Mouse (Mus musculus): ENCODE results near the gene Lrrc29.

DNA sequence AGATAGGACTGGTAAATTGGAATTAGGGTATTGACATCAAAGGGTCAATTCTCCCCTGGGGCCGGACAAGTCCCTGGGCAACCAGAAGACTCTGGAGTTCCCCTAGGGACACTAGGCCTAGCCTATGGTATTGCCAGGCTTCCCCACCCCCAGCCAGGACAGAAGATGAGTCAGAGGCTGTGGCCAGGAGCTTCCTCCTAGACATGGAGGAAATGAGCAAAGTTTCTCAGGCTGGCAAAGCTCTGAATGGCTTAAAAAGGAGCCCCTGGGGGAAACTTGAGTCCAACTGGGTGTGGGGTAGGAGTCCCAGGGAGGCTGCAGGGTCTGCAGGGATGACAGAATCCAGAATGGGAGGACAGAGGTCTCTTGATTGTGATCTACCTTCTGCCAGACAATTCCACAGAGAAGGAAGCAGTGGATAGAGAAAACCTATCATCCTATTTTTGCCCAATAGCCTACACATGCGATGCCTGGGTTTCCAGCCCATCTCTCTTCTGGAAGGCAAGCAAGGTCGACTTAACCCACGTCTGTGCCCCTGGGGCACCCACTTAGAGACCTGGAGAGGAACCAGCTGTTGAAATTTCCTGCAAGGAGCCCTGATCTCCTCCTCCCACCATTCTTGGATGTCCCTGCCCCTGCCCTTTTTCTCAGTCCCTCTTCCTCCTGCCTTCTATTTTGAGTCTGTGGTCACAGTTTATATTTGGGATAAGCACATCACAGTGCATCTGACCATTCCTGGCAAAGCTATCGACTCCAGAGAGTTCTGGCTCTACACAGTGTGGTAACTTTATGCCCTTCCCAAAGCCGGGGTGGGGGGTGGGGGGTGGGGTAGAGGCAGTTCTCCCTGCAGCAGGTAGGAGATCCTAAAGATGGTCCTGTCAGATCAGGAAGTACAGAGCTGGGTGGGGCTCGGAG, 19.2 kb upstream of the Lrrc29 start:
- TF ChIP-seq TAL1 (IDR thresholded peaks at IDR 0.05; ENCODE audit: low read length), result no peak
- no peak for TF ChIP-seq GATA1 (IDR thresholded peaks at IDR 0.05; ENCODE audit: low read length)

Data from erythroblast, embryonic 14.5 days (primary cell).